Mouse (Mus musculus) embryonic facial prominence, embryonic 14.5 days (tissue): ENCODE results near the gene Pde7b. TPM values are rescaled to one million over a fixed set of nuclear protein-coding genes. Genes with fewer than 3 reads are reported as not detected.

Experiments
- ATAC-seq: fragments of 200-750 bp; cut with Nextera tagmentation; 2 replicates; pipeline ENCODE4 v1.8.0; 2017; ENCODE audit warnings: low read depth, moderate number of reproducible peaks, moderate TSS enrichment
- DNase-seq: peaks from one replicate; pipeline ENCODE4 v3.0.0-alpha.2; 2015; ENCODE audit warnings: low spot score
- H3K27ac ChIP-seq: fragments of 300-500 bp; sonication (generic); replicated peaks from 2 replicates; pipeline ENCODE4 v1.5.1; 2014; ENCODE audit warnings: low read depth, mild to moderate bottlenecking, low read length, moderate library complexity
- H3K27me3 ChIP-seq: fragments of 300-500 bp; sonication (generic); replicated peaks from 2 replicates; pipeline ENCODE4 v1.6.1; 2014; ENCODE audit warnings: low read length; ENCODE audit not compliant: control insufficient read depth, insufficient read depth
- H3K36me3 ChIP-seq: fragments of 300-500 bp; sonication (generic); 2 replicates; pipeline ENCODE4 v1.6.1; 2014; ENCODE audit warnings: low read length, mixed read lengths; ENCODE audit not compliant: control insufficient read depth, insufficient read depth
- H3K4me1 ChIP-seq: fragments of 300-500 bp; sonication (generic); 2 replicates; pipeline ENCODE4 v1.6.1; 2014; ENCODE audit warnings: antibody characterized with exemption, low read length; ENCODE audit not compliant: control insufficient read depth, insufficient read depth
- H3K4me2 ChIP-seq: fragments of 300-500 bp; sonication (generic); 2 replicates; pipeline ENCODE4 v1.6.1; 2014; ENCODE audit warnings: low read depth, mild to moderate bottlenecking, low read length, moderate library complexity, mixed read lengths
- H3K4me3 ChIP-seq: fragments of 300-500 bp; sonication (generic); 2 replicates; pipeline ENCODE4 v1.5.1; 2014; ENCODE audit warnings: low read depth, mild to moderate bottlenecking, low read length
- H3K9ac ChIP-seq: fragments of 300-500 bp; sonication (generic); 2 replicates; pipeline ENCODE4 v1.6.1; 2014; ENCODE audit warnings: low read depth, mild to moderate bottlenecking, low read length, moderate library complexity, mixed read lengths
- H3K9me3 ChIP-seq: fragments of 300-500 bp; sonication (generic); 2 replicates; pipeline ENCODE4 v1.6.1; 2016; ENCODE audit warnings: low read length; ENCODE audit not compliant: control insufficient read depth
- WGBS: fragments of 180-500 bp; shearing (Covaris S2); extraction: QIAGEN DNeasy Blood & Tissue Kit; methylation state at CpG from one replicate; pipeline ENCODE4 v1.1.7; 2014; 5-methylcytosine and 5-hydroxymethylcytosine counted together
- polyA plus RNA-seq: library from polyadenylated mRNA; unstranded; fragments of >200 nt; fragmentation: Nextera tagmentation; extraction: Ambion mirVana; gene quantifications from 2 replicates; pipeline ENCODE4 v1.2.1, GENCODE M21; 2014

Pde7b gene
- 8.8 and 9.0 TPM in 2 replicates for polyA plus RNA-seq

DNA sequence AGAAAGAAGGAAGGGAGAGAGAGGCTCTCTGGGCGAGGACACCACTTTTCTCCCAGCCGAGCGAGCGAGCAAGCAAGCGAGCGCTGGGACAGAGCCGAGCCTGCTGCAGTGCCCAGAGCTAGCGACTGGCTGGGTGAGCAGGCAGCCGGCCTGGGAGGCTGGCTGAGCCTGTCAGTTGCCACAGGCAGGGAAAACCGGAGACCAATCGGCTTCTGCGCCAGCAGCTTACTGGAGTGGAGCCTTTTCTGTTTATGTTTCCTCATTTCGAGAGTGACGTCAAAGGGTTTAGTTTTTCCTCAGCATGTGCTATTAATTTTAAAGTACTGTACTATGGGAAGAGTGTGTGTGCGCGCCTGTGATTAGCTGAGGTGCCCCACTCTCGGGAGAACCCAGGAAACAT is at the start of gene Pde7b:
Gene Pde7b (minus strand): TSS at position 173 of the 400 bp plus-strand sequence.
- peak; percentile 96 for DNase-seq
- H3K27me3 ChIP-seq, result no peaks in the 10 kb centered on the region
- no peaks in the 10 kb centered on the region for H3K36me3 ChIP-seq
- ATAC-seq, result peak; percentile 96
- 5% methylated on average over 17 of the region's 17 CpGs for WGBS
- H3K9ac ChIP-seq, result peak within 1 kb of the TSS; percentile 62
- peak within 1 kb of the TSS; percentile 43 for H3K4me3 ChIP-seq
- H3K27ac ChIP-seq, result peak within 1 kb of the TSS; percentile 76
- H3K4me2 ChIP-seq, result peak within 1 kb of the TSS; percentile 56
- peaks cover 12% of the 10 kb centered on the region for H3K4me1 ChIP-seq
- H3K9me3 ChIP-seq, result no peaks in the 10 kb centered on the region

DNA sequence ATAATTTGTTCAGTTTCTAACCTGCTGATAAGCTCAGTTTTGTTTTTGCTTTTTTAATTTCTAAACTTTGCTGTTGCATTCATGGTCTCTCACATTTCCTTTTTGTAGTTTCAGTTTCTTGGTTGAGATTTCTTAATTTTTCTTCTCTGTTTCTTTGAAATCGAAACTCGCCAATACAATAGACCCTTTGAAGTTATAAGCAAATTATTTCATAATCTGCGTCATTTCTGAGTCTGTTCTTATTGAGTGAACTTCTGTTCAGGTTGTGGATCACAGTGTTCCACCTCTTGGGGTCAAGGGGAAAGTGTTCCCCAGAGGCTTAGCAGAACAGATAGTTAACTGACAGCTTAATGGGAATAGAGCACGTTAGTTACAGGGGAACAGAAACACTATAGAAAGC is 47.2 kb upstream of the Pde7b start:
- ATAC-seq (no peak), DNase-seq (no peak)
- H3K36me3 ChIP-seq, result no peaks in the 10 kb centered on the region
- no peak overlapping the region for H3K9ac ChIP-seq
- H3K27me3 ChIP-seq, result no peaks in the 10 kb centered on the region
- no peak overlapping the region for H3K27ac ChIP-seq
- H3K9me3 ChIP-seq, result no peaks in the 10 kb centered on the region
- no peak overlapping the region for H3K4me3 ChIP-seq
- 0 out of 2 replicates have a peak, but pooled peaks cover 7% of the 10 kb centered on the region for H3K4me1 ChIP-seq
- 63% methylated on average over 4 of the region's 4 CpGs for WGBS
- no peak overlapping the region for H3K4me2 ChIP-seq

DNA sequence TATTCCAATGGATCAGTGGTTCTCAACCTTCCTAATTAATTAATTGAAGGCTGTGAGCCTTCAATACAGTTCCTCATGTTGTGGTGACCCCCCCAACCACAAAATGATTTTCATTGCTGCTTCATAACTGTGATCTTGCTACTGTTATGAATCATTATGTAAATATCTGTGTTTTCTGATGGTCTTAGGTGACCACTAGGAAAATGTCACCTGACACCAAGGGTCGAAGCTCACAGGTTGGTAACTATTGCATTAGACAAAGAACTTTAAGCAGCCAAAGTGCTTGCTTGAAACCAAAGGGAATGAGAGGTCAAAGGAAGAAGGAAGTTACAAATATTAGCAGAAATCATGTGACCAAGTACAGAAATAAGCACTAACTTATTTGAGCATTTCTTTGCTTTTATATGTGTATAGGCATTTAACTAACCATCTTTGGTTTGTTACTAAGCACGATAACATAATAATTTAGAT is 45.6 kb upstream of the Pde7b start:
- H3K4me2 ChIP-seq, result no peak overlapping the region
- no peaks in the 10 kb centered on the region for H3K36me3 ChIP-seq
- H3K4me1 ChIP-seq, result 0 out of 2 replicates have a peak, but pooled peaks cover 7% of the 10 kb centered on the region
- H3K27me3 ChIP-seq, result no peaks in the 10 kb centered on the region
- no peak for ATAC-seq
- H3K9me3 ChIP-seq, result no peaks in the 10 kb centered on the region
- no peak overlapping the region for H3K4me3 ChIP-seq
- DNase-seq, result no peak
- WGBS, result 76% methylated on average over 2 of the region's 2 CpGs
- no peak overlapping the region for H3K9ac ChIP-seq
- H3K27ac ChIP-seq, result no peak overlapping the region

DNA sequence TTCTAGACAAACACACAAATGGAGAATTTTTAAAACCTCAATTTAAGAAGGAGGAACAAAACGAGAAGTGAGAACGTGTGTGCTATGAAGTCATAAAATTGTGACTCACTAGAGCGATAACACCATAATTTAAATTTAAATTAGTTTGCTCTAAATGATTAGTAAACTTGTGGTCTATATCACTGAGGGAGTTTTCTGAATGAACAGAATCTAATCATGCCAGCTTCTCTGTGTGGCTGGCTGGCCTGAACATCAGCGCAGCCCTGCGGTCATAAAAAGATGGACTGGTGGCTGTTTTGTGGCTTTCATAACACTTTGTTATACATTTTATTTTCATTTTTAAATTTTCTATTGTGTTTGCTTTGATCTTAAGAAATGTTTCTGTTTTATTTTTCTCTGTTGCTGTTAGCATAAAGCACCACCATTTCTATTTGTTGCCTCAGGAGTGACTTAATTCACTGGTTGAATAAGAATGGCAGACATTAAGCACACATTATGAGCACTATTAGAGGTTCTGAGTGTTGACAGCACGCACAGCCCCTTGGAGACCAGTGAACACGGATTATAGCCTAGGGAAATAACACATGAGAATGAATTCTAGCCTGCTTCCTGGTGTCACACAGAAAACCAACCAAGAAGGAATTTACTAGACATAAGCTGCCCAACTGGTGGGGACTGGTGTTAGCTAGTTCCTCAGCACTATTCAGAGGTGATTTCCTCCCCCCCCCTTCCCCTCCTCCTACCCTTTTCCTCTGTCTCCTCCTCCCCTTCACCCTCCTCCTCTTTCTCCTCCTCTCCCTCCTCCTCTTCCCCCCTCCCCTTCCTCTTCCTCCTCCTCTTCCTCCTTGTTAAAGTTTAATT is 44.9 kb upstream of the Pde7b start:
- Histone ChIP-seq H3K4me3 (no peak overlapping the region), H3K9ac (no peak overlapping the region), H3K9me3 (no peaks in the 10 kb centered on the region), H3K27me3 (no peaks in the 10 kb centered on the region), H3K27ac (no peak overlapping the region), H3K36me3 (no peaks in the 10 kb centered on the region), H3K4me2 (no peak overlapping the region), H3K4me1 (0 out of 2 replicates have a peak, but pooled peaks cover 7% of the 10 kb centered on the region)
- DNase-seq (peak; percentile 28), ATAC-seq (no peak)
- WGBS, result 75% methylated on average over 7 of the region's 7 CpGs

DNA sequence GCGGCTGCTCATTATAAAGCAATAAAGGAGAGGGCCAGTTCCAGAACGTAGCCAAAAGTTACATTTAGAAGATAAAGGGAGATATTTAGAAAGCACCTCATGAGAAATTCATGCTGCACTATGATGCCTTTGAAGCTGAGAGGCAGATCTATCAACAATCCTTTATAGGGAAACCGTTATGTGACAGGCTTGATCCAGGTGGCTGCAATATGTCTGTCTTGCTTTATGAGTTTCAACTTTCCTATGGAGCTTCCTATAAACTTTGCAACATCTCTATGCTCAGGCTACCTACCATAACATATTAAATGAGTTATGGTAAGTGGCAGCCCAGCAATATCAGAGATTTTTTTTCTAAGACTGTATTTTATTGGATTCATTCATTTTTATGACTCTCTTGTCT is 39.5 kb upstream of the Pde7b start:
- Histone ChIP-seq H3K9me3 (no peaks in the 10 kb centered on the region), H3K27me3 (no peaks in the 10 kb centered on the region), H3K4me2 (no peak overlapping the region), H3K4me3 (no peak overlapping the region), H3K27ac (no peak overlapping the region), H3K9ac (no peak overlapping the region), H3K36me3 (no peaks in the 10 kb centered on the region), H3K4me1 (no peaks in the 10 kb centered on the region)
- WGBS, result 53% methylated on average over 3 of the region's 3 CpGs
- DNase-seq, result peak; percentile 25
- ATAC-seq, result no peak

DNA sequence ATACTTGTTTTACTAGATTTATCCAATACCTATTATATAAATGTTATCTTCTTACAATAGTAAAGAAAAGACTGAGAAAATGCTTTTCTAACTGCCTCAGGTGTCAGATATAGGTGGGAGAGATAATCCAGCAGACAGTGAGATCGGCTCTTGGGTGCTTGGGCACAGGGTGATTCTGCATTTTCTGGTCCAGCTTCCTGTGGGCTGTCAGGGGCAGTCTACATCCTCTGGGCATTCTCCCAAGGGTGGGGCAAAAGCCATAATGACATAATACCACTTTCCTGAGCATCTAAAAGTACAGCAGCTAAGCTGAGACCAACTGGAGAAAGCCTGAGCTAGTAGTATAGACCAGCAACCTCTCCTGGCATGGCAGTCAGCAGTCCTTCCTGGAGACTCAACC is 34.1 kb upstream of the Pde7b start:
- Histone ChIP-seq H3K9me3 (0 out of 2 replicates have a peak, but pooled peaks cover 4% of the 10 kb centered on the region), H3K27ac (no peak overlapping the region), H3K36me3 (no peaks in the 10 kb centered on the region), H3K27me3 (no peaks in the 10 kb centered on the region), H3K4me3 (no peak overlapping the region), H3K9ac (no peak overlapping the region), H3K4me1 (no peaks in the 10 kb centered on the region), H3K4me2 (no peak overlapping the region)
- WGBS, result 84% methylated on average over 1 of the region's 1 CpGs
- ATAC-seq (no peak), DNase-seq (no peak)

DNA sequence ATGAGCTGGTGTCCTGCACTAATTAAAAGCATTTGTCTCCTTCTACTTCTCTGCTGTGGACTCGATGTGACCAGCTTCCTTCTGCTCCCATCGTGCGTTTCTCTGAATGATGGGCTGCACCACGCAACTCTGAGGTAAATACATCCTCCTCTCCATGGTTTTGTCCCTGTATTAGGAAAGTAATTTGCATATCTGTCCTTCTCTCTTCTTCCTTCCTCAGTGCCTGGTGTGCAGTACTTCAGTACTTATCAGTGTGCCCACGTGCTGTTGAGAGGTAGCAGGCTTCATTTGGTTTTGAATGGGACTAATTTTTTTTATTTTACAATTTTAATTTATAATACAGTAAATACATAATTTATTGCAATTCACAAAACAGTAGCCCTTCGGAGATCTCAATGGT is 33.4 kb upstream of the Pde7b start:
- ATAC-seq, result no peak
- WGBS, result 78% methylated on average over 6 of the region's 6 CpGs
- Histone ChIP-seq H3K27me3 (no peaks in the 10 kb centered on the region), H3K4me1 (no peaks in the 10 kb centered on the region), H3K9ac (no peak overlapping the region), H3K4me3 (no peak overlapping the region), H3K9me3 (0 out of 2 replicates have a peak, but pooled peaks cover 4% of the 10 kb centered on the region), H3K36me3 (no peaks in the 10 kb centered on the region), H3K4me2 (no peak overlapping the region), H3K27ac (no peak overlapping the region)
- no peak for DNase-seq

DNA sequence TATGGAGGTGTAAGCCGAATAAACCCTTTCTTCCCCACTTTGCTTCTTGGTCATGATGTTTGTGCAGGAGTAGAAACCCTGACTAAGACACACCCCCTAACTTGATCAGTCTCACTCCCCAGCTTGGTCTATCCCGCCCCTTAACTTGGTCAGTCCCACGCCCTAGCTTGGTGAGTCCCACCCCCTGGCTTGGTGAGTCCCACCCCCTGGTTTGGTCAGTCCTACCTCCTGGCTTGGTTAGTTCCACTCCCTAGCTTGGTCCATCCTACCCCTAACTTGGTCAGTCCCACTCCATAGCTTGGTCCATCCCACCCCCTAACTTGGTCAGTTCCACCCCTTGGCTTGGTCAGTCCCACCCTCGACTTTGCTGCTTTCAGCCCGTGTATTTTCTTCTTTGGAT is 31.3 kb upstream of the Pde7b start:
- H3K27ac ChIP-seq, result no peak overlapping the region
- WGBS, result 92% methylated on average over 5 of the region's 5 CpGs
- 0 out of 2 replicates have a peak, but pooled peaks cover 4% of the 10 kb centered on the region for H3K9me3 ChIP-seq
- H3K4me1 ChIP-seq, result no peaks in the 10 kb centered on the region
- ATAC-seq, result no peak
- no peaks in the 10 kb centered on the region for H3K36me3 ChIP-seq
- H3K9ac ChIP-seq, result no peak overlapping the region
- no peak overlapping the region for H3K4me2 ChIP-seq
- H3K27me3 ChIP-seq, result no peaks in the 10 kb centered on the region
- no peak overlapping the region for H3K4me3 ChIP-seq
- no peak for DNase-seq
